Mouse (Mus musculus): Measurements from ENCODE around the gene Gpr173.
"Not testable (repeated sequence)": the region's sequence is repeated elsewhere in the genome, so short reads cannot be mapped to it uniquely, and the experiment has no call there.

Gene Gpr173

DNA sequence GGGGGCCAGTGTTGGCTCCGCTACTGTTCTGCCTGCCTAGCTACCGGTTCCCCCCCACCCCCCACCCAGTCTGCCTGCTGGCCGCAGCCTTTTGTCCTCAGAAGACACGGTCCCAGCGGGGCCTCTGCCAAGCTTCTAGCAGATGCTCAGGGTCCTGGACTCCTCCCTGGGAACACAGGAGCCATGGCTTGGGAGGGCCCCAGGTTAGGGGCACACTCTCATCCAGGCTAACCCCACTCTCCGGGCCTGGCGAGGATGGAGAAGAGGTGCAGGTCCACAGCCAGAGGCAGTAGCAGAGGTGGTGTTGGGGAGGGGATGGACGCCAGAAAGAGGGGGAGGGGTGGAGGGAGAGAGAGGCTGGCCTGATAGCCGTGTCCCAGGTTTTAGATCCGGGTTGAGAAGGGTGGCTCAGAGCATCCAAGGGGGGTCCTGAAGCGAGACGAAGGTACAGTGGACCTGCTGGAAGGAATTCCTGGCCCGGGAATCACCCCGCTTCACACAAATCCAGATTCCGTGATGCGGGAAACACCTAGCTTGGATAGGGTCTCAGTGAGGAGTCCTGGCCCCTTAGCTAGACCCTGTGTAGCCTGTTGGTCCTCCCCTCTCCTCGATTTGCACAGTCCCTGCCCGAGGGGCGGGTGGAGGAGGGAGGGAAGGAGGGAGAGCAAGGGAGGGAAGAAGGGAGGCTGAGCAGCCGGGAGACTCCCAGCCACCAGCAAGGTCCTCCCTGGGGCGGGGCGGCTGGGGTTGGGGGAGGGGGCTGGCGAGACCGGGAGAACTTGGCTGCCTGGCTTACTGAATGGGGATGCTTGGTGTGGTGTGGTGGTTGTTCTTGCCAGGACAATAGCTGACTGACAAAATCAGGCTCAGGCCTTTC, at the start of gene Gpr173:
Gpr173 (minus strand) TSS at position 308 of the 877 bp plus-strand sequence.
- no peak for DNase-seq (ENCODE audit: low spot score)

- DNase-seq (ENCODE audit: low spot score), result no peak
Observed at GRCm38 (mm10) chrX:152403251-152403650, 34.7 kb upstream of the Gpr173 start.

- DNase-seq (ENCODE audit: low spot score), result no peak
Observed at GRCm38 (mm10) chrX:152400096-152400495, 31.6 kb upstream of the Gpr173 start.

GRCm38 (mm10) chrX:152368054-152368396, 479 bp downstream of the Gpr173 start:
- DNase-seq (ENCODE audit: low spot score), result no peak

DNA sequence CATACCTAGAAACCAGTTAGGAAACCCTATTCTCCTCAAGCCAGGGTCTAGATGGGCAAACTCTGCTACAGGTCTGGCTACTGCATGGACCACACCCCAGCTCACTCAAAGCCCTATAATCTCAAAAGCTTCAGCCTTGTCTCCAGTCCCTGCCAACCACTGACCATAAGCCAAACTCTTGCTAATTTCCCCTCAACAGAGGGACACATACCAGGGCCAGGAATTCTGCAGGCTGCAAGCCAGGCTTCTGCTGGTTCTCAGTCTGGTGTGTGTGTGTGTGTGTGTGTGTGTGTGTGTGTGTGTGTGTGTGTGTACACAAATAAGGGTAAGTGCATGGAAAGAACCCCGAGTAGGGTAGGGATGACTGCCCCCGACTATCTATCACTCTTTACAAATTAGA, 2.1 kb downstream of the Gpr173 start:
- DNase-seq (ENCODE audit: low spot score), result no peak

DNA sequence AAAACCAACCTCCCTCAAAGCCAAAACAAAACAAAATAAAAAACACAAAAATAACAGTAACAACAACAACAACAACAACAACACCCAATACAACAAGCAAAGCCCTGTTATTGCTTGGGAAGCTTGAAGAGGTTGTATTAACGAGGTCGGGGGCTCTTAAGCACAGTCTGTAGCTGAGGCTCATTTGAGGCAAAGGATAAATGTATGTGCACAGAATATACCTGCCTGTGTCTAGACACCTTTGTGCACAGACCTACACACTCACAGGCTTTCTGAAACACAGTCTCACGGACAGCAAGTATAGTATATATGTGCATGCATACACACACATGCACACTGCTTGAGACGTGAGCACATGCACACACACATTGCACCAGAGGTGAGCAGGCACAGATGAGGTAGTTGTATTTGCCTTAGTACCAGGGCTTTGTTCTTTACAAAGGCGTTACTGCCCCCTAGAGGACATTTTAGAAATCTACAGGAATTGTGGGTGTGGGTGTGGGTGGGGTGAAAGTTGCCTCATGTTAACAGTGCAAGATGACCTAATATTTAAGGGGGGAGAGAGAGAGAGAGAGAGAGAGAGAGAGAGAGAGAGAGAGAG, 15.9 kb downstream of the Gpr173 start:
- DNase-seq (ENCODE audit: low spot score), result peak; percentile 7

GRCm38 (mm10) chrX:152347041-152347440, 21.5 kb downstream of the Gpr173 start:
- no peak for DNase-seq (ENCODE audit: low spot score)

DNA sequence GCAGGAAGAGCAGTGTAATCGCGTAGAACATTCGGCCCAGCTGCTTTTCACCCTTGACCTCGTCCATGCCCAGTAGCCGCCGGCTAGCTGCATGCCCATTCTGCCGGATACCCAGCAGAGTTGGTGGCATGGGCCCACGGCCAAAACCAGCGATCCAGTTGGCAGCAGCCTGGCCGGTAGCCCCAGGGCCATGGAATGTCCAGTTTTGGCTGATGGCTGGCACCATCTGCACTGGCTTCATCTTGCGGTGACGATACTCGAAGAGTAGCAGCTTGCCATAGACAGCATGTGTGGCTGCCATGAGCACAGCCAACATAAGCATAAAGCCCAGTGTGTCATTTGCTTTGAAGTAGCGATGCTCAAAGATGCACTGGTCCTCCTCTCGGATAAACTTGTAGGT, 21.9 kb downstream of the Gpr173 start:
- no peak for DNase-seq (ENCODE audit: low spot score)

DNA sequence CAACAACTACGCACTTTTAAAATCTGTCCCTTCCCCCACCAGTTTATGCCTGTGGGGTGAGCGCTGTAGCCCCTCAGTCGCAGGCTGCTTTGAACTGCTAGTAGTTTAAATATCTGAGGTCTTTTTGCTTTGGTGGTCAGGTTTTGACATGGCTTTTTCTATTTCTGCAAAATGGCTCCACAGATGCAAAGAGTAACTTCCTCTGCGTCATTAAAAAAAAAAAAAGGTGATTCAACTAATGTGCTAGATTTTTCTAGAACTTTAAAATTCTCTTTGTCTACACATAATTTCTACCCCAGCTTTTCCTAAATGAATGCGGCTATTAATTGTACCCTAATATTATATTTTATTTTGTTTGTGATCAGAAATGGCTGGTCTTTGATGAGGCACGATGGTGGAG, 25.6 kb downstream of the Gpr173 start:
- no peak for DNase-seq (ENCODE audit: low spot score)

- DNase-seq (ENCODE audit: low spot score), result peak; percentile 78
Observed at GRCm38 (mm10) chrX:152342358-152342901, 26.1 kb downstream of the Gpr173 start, which contains the start of gene Tspyl2. TSS of gene Tspyl2 (minus strand) at chrX:152342425.

GRCm38 (mm10) chrX:152341496-152341895, 27.0 kb downstream of the Gpr173 start:
- no peak for DNase-seq (ENCODE audit: low spot score)

DNA sequence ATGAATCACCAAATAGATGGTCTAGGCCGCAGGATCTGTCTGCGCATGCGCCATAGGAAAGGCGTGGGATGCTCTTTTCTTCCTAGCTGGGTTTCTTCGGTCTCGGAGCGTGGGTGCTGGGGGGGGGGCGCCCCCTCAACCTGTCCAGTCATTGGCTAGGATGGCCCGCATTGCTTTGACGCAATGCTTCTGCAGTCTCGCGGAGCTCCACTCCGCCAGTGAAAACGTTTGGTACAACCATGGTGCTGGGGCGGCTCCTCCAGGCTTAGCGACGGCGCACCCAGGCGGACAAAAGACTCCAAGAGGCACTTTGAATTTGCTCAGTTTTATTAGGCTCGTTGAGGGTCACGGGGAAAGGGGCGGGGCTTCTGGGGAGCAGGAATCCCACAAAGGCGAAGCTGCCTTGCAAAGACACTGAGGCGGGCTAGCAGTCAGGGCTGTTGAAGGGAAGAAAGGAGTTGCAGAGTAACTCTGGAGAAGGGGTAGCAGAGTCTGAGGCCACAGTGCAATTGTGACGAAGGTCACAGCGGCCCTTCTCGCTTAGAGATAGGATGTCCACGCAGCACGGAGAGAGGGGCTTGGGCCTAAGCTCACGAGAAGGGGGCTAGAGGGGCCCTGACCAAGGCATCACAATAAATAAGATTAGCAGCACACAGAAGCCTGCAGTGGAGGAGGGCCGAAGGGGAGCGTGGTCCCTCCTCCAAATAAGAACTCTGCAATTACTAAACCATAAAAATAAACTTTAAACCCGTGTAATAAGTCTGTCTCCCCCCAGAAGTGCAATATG, 31.8 kb downstream of the Gpr173 start:
- DNase-seq (ENCODE audit: low spot score), result peak; percentile 54

GRCm38 (mm10) chrX:152336123-152336522, 32.4 kb downstream of the Gpr173 start:
- DNase-seq (ENCODE audit: low spot score), result not testable (repeated sequence)

DNA sequence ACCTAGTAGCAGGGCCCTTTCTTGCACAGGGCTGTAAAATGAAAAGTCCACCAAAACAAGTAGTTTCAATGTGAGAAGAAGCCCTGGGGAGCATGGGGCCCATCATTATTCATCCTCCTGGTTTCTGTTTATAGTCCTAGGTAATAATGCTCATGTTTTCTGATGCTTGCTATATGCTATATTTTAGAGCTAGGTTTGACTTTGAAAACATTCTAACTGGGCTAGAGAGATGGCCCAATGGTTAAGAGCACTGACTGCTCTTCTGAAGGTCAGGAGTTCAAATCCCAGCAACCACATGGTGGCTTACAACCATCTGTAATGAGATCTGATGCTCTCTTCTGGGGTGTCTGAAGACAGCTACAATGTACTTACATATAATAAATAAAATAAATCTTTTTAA, 39.1 kb downstream of the Gpr173 start:
- DNase-seq (ENCODE audit: low spot score), result not testable (repeated sequence)

DNA sequence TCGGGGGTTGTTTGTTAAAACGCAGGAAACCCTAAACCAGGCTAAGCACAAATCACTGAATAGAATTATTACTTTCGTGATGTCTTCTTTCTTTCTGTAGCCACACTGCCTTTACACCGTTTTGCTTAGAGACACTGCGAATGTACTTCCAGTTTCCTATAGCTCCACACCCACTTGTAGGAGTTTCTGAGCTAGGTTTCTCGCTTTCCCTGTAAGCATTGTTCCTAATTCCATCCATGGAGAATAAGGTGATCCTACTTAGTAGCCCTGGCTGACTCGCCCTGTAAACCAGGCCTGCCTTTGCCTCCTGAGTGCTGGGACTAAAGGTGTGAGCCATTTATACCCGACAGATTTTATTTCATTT, 40.8 kb downstream of the Gpr173 start:
- no peak for DNase-seq (ENCODE audit: low spot score)

GRCm38 (mm10) chrX:152326996-152327688, 41.4 kb downstream of the Gpr173 start, which contains the start of gene Kantr:
TSS of gene Kantr (minus strand) at chrX:152327495.
- DNase-seq (ENCODE audit: low spot score), result peak; percentile 66

DNA sequence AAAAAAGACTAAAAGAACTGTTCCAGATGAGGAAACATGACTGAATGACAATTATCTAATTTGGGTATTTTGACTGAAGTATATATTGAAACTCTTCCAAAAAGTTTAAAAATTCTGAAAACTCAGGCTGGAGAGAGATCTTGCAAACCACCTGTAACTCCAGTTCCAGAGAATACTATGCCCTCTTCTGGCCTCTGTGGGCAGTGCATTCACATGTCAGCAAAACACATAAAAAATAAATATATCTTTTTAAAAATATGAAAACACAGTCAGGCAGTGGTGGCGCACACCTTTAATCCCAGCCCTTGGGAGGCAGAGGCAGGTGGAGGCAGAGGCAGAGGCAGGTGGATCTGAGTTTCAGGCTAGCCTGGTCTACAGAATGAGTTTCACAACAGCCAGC, 44.9 kb downstream of the Gpr173 start:
- DNase-seq (ENCODE audit: low spot score), result peak; percentile 10

DNA sequence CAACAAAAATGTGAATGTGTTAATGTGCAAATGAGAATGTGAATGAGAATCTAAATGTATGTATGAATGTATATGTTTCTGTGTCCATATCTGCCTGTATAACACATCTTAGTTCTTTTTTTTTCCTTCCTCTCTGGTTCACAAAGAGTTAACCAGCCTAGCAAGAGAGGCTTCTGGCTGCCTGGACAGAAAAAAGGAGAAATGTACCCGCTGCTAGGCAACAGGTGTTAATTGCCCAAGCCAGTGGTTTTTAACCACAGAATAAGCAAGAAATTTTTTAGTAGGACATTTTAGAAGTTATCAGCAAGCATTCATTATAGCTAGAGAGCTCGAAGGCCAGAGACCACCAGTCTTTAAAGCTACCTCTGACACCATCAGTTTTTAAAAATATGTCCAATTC, 45.7 kb downstream of the Gpr173 start:
- DNase-seq (ENCODE audit: low spot score), result no peak

DNA sequence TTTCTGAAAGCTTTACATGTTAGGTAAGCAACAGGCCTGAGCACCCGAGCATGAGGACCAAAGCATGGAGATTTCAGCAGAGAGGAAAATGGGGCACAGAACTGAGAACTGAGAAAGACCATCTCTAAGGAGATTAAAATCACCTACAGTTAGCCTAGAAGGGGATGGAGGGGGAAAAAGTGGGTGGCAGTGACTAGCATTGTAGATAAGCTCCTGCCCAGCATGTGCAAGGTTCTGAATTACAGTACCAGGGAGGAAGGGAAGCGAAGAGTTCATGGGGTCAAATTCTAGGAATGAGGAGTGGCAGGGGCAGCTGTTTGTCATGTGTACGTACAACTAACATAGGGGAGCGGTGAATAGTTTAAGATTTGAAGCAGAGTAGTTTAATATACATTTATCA, 48.0 kb downstream of the Gpr173 start:
- no peak for DNase-seq (ENCODE audit: low spot score)

- DNase-seq (ENCODE audit: low spot score), result peak; percentile 43
Observed at GRCm38 (mm10) chrX:152307942-152308341, 60.6 kb downstream of the Gpr173 start.

GRCm38 (mm10) chrX:152307371-152307770, 61.1 kb downstream of the Gpr173 start:
- DNase-seq (ENCODE audit: low spot score), result peak; percentile 40

- no peak for DNase-seq (ENCODE audit: low spot score)
Observed at GRCm38 (mm10) chrX:152306224-152306623, 62.3 kb downstream of the Gpr173 start.

All from spleen, adult 12 weeks (tissue).